Mouse (Mus musculus): ENCODE data around the gene Zfp648. TPM values are rescaled to one million over a fixed set of nuclear protein-coding genes. Genes with fewer than 3 reads are reported as not detected.

The Zfp648 gene
- not detected in 4 replicates for total RNA-seq (2023)

DNA sequence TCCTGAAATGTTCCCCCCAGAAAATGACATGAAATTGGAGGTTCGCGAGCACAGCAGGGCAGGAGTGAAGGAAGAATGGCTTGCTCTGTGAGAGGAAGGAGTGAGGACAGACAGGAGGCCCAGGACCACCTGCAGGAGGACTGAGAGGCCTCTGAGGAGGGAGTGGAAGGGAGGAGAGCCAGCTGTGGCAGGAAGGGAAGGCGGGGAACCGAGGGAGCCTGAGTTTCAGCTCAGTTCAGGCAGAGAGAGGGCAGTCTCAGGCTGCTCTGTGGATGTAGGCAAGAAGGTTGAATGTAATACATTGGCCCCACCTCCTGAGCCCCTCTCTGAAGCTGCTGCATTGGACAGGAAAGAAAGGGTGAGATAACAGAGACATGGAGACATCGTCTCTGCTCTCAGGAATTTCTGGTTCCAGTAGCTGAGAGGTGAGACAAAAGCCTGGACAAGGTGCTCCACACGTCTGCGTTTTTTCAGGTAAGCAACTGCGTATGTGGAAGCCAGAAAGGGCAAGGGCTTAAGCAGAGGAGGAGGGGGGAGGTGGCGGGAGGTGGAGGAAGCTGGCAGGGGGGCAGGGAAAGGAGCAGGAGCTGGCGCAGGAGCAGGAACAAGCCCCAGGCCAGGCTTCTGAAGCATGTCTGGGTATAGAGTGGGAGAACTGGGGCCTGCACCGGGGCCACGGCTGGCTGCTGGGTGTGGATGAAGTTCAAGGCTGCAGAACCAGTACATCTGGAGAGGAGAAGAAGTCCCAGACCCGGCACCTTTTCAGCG, at the start of gene Zfp648:
TSS of gene Zfp648 (plus strand) at position 233 of the 768 bp plus-strand sequence.

All from B cell, adult 62 days (primary cell).